Mouse (Mus musculus) gastrocnemius, adult 2 months (tissue): ENCODE measurements around the gene Rfng. TPM values are rescaled to one million over a fixed set of nuclear protein-coding genes. Genes with fewer than 3 reads are reported as not detected.
"Not testable (repeated sequence)": the region's sequence is repeated elsewhere in the genome, so short reads cannot be mapped to it uniquely, and the experiment has no call there.

ENCODE experiments used
- DNase-seq: peaks from one replicate; pipeline ENCODE4 v3.0.0; 2022
- H3K27ac ChIP-seq: fragments of 200-600 bp; 2 replicates; pipeline ENCODE4 v1.8.1; 2022; ENCODE audit warnings: mild to moderate bottlenecking
- H3K4me3 ChIP-seq: fragments of 200-600 bp; 2 replicates; pipeline ENCODE4 v1.8.1; 2022; ENCODE audit warnings: mild to moderate bottlenecking, moderate library complexity
- CTCF ChIP-seq: fragments of 200-600 bp; IDR thresholded peaks from 2 replicates; pipeline ENCODE4 v1.8.1; 2022; ENCODE audit warnings: antibody characterized with exemption, mild to moderate bottlenecking, moderate library complexity
- intact Hi-C: fragments of 180-260 bp; cut with DNase I; formaldehyde crosslinking; loops from one replicate; pipeline ENCODE4 v1.15.1; 2025
- long read RNA-seq, 2 experiments: library from polyadenylated mRNA; stranded (forward); transcript quantifications; one replicate each; pipeline ENCODE4 v2.0.0; 2021
- total RNA-seq, 2 experiments: library from RNA; stranded (reverse); gene quantifications; 2 replicates each; pipeline ENCODE4 v1.2.3; 2021

Rfng gene
- total RNA-seq, result 10 to 100 TPM; 11.7 to 14.1 TPM
- long read RNA-seq, experiment 1, transcript Rfng-201 (8 exons, 2,118 nt), result major isoform, 20 of 37 reads
- long read RNA-seq, experiment 1, partial matches to known transcripts, result 1 of 37 reads
- long read RNA-seq, experiment 1, other reads (novel, unspliced or antisense), result 13 of 37 reads
- long read RNA-seq, experiment 2, transcript Rfng-201 (8 exons, 2,118 nt), result major isoform, 16 of 29 reads
- long read RNA-seq, experiment 2, partial matches to known transcripts, result 0 of 29 reads
- long read RNA-seq, experiment 2, other reads (novel, unspliced or antisense), result 13 of 29 reads

- no peak for TF ChIP-seq CTCF
- Histone ChIP-seq H3K27ac (peak within 1 kb of the TSS; percentile 95), H3K4me3 (peak within 1 kb of the TSS; percentile 97)
- intact Hi-C loops, result loop anchor here (10.0 kb wide), 1 partner anchor 289 kb away; the partner anchor contains the start of gene Slc25a10
- peak; percentile 92 for DNase-seq
Observed at GRCm38 (mm10) chr11:120784064-120784791, at the start of gene Rfng, which contains the start of gene Gps1. Gene Rfng, minus strand, starts transcription at chr11:120784207. Gene Gps1, plus strand, starts transcription at chr11:120784272.

GRCm38 (mm10) chr11:120832962-120833361 is 49.0 kb upstream of the Rfng start:
- H3K4me3 ChIP-seq, intact Hi-C loops, H3K27ac ChIP-seq, DNase-seq: not testable (repeated sequence)

- no peak for TF ChIP-seq CTCF
- no peak overlapping the region for H3K4me3 ChIP-seq
- no peak for DNase-seq
- intact Hi-C loops, result no loop called here
- no peak overlapping the region for H3K27ac ChIP-seq
Observed at GRCm38 (mm10) chr11:120831659-120832440, 47.8 kb upstream of the Rfng start.

GRCm38 (mm10) chr11:120830686-120831085 is 46.7 kb upstream of the Rfng start:
- no peak for DNase-seq
- no peak for TF ChIP-seq CTCF
- intact Hi-C loops, result no loop called here
- no peak overlapping the region for H3K27ac ChIP-seq
- H3K4me3 ChIP-seq, result no peak overlapping the region

GRCm38 (mm10) chr11:120829757-120830532 is 45.9 kb upstream of the Rfng start:
- H3K4me3 ChIP-seq, result no peak overlapping the region
- H3K27ac ChIP-seq, result no peak overlapping the region
- no peak for TF ChIP-seq CTCF
- intact Hi-C loops, result no loop called here
- DNase-seq, result no peak

GRCm38 (mm10) chr11:120828416-120828815 is 44.4 kb upstream of the Rfng start:
- DNase-seq, result no peak
- intact Hi-C loops, result no loop called here
- H3K4me3 ChIP-seq, result no peak overlapping the region
- H3K27ac ChIP-seq, result no peak overlapping the region
- TF ChIP-seq CTCF, result no peak

GRCm38 (mm10) chr11:120826016-120826953 is 42.3 kb upstream of the Rfng start:
- Histone ChIP-seq H3K4me3 (no peak overlapping the region), H3K27ac (peak overlapping the region; percentile 85)
- TF ChIP-seq CTCF, result no peak
- no peak for DNase-seq
- intact Hi-C loops, result no loop called here

GRCm38 (mm10) chr11:120825289-120825863 is 41.4 kb upstream of the Rfng start:
- intact Hi-C loops, result no loop called here
- H3K27ac ChIP-seq, result peak overlapping the region; percentile 85

GRCm38 (mm10) chr11:120824787-120825288 is 40.8 kb upstream of the Rfng start:
- no peak for TF ChIP-seq CTCF
- intact Hi-C loops, result no loop called here
- H3K27ac ChIP-seq, result peak overlapping the region; percentile 85
- H3K4me3 ChIP-seq, result peak overlapping the region; percentile 95
- no peak for DNase-seq

More at GRCm38 (mm10) chr11:120825289-120825863, 41.4 kb upstream of the Rfng start:
- no peak for DNase-seq
- no peak for TF ChIP-seq CTCF
- H3K4me3 ChIP-seq, result peak overlapping the region; percentile 95

- peak within 1 kb of the TSS; percentile 95 for H3K4me3 ChIP-seq
- TF ChIP-seq CTCF, result peak; percentile 60
- peak within 1 kb of the TSS; percentile 85 for H3K27ac ChIP-seq
- intact Hi-C loops, result no loop called here
- DNase-seq, result peak; percentile 98
Observed at GRCm38 (mm10) chr11:120823956-120824786, 40.2 kb upstream of the Rfng start, which contains the start of gene Fasn. Gene Fasn, minus strand, starts transcription at chr11:120824547.
